Mouse (Mus musculus) myocyte (in vitro differentiated cells): ENCODE results near the gene Exoc5. TPM values are rescaled to one million over a fixed set of nuclear protein-coding genes. Genes with fewer than 3 reads are reported as not detected.

Experiments used
- H3K27me3 ChIP-seq: one replicate; pipeline ENCODE4 v1.6.1; 2011; ENCODE audit not compliant: control insufficient read depth, insufficient read depth, insufficient read length
- H3K36me3 ChIP-seq: one replicate; pipeline ENCODE4 v1.6.1; 2011; ENCODE audit not compliant: control insufficient read depth, insufficient read depth
- H3K4me2 ChIP-seq: one replicate; pipeline ENCODE4 v1.6.1; 2011; ENCODE audit warnings: low read depth, control low read depth
- H3K4me3 ChIP-seq: one replicate; pipeline ENCODE4 v1.5.1; 2011; ENCODE audit warnings: mild to moderate bottlenecking, control low read depth, moderate library complexity
- H3K79me2 ChIP-seq: one replicate; pipeline ENCODE4 v1.6.1; 2011; ENCODE audit not compliant: control insufficient read depth, insufficient read depth
- H3ac ChIP-seq: one replicate; pipeline ENCODE4 v1.6.1; 2011; ENCODE audit not compliant: control insufficient read depth, insufficient read length
- CEBPB ChIP-seq: IDR thresholded peaks from 2 replicates; pipeline ENCODE4 v1.6.1; 2011; ENCODE audit warnings: mild to moderate bottlenecking, moderate library complexity; ENCODE audit not compliant: poor library complexity, insufficient read depth, severe bottlenecking
- E2F4 ChIP-seq: IDR thresholded peaks from one replicate; pipeline ENCODE4 v1.6.1; 2011; ENCODE audit warnings: mild to moderate bottlenecking, control low read depth, moderate library complexity; ENCODE audit not compliant: insufficient read depth
- MAX ChIP-seq: IDR thresholded peaks from one replicate; pipeline ENCODE4 v1.6.1; 2011; ENCODE audit warnings: low read depth, mild to moderate bottlenecking, control low read depth
- MYOD1 ChIP-seq, 3 experiments: IDR thresholded peaks; one replicate each; pipeline ENCODE4 v1.6.1; 2011; ENCODE audit warnings: control low read depth in 2 of 3, low read depth in 2 of 3, mild to moderate bottlenecking in 2 of 3, moderate library complexity in 1 of 3; ENCODE audit not compliant: insufficient read length in 2 of 3, control insufficient read depth in 1 of 3
- MYOG ChIP-seq, 3 experiments: IDR thresholded peaks; one replicate each; pipeline ENCODE4 v1.6.1; 2011; ENCODE audit warnings: control low read depth in 2 of 3, low read depth in 2 of 3, mild to moderate bottlenecking in 2 of 3; ENCODE audit not compliant: insufficient read length in 2 of 3, control insufficient read depth in 1 of 3, insufficient read depth in 1 of 3
- POLR2A ChIP-seq: IDR thresholded peaks from one replicate; pipeline ENCODE4 v1.6.1; 2011; ENCODE audit warnings: low read depth, mild to moderate bottlenecking, control low read depth, moderate library complexity; ENCODE audit not compliant: insufficient read length
- POLR2AphosphoS2 ChIP-seq: IDR thresholded peaks from one replicate; pipeline ENCODE4 v1.6.1; 2011; ENCODE audit warnings: low read depth, control low read depth; ENCODE audit not compliant: insufficient read length
- REST ChIP-seq: IDR thresholded peaks from one replicate; pipeline ENCODE4 v1.6.1; 2011; ENCODE audit warnings: mild to moderate bottlenecking, control low read depth, moderate library complexity; ENCODE audit not compliant: insufficient read depth, insufficient read length
- SRF ChIP-seq: IDR thresholded peaks from one replicate; pipeline ENCODE4 v1.6.1; 2011; ENCODE audit warnings: low read depth; ENCODE audit not compliant: control insufficient read depth, insufficient read length
- TCF12 ChIP-seq: IDR thresholded peaks from one replicate; pipeline ENCODE4 v1.6.1; 2011; ENCODE audit warnings: mild to moderate bottlenecking, control low read depth; ENCODE audit not compliant: poor library complexity, insufficient read depth, severe bottlenecking
- TCF3 ChIP-seq: IDR thresholded peaks from one replicate; pipeline ENCODE4 v1.6.1; 2011; ENCODE audit warnings: low read depth, control low read depth; ENCODE audit not compliant: insufficient read length
- USF1 ChIP-seq: IDR thresholded peaks from one replicate; pipeline ENCODE4 v1.6.1; 2011; ENCODE audit warnings: low read depth, mild to moderate bottlenecking, control low read depth, moderate library complexity
- polyA plus RNA-seq: library from polyadenylated mRNA; unstranded; fragments of >200 nt; fragmentation: generic; extraction: Trizol; gene quantifications from one replicate; pipeline ENCODE4 v1.2.1, GENCODE M21; 2012; ENCODE audit warnings: missing spikeins

The Exoc5 gene
- polyA plus RNA-seq, 1 experiment = 10.4 TPM

- Histone ChIP-seq H3K79me2 (no peaks in the 10 kb centered on the region), H3K27me3 (no peaks in the 10 kb centered on the region), H3K36me3 (no peaks in the 10 kb centered on the region), H3ac (no peak overlapping the region), H3K4me2 (no peak overlapping the region), H3K4me3 (no peak overlapping the region)
- TF ChIP-seq POLR2A = no peak
- TF ChIP-seq CEBPB = no peak
- TF ChIP-seq MAX = no peak
- TF ChIP-seq TCF12 = no peak
- TF ChIP-seq REST = no peak
- TF ChIP-seq SRF = no peak
These were observed 75.3 kb downstream of the Exoc5 start for GRCm38 (mm10) chr14:48991144-48991522.

- no peaks in the 10 kb centered on the region for H3K27me3 ChIP-seq
- H3K79me2 ChIP-seq = no peaks in the 10 kb centered on the region
- TF ChIP-seq MYOD1 (IDR thresholded peaks at IDR 0.05; ENCODE audit: control insufficient read depth in 1 of 3, insufficient read length in 2 of 3, low read depth in 2 of 3) = peak in 1 of 3 experiments; percentile 28
- TF ChIP-seq TCF3 = no peak
- no peak overlapping the region for H3ac ChIP-seq
- no peak overlapping the region for H3K4me2 ChIP-seq
- no peaks in the 10 kb centered on the region for H3K36me3 ChIP-seq
- no peak overlapping the region for H3K4me3 ChIP-seq
These were observed 75.8 kb downstream of the Exoc5 start for GRCm38 (mm10) chr14:48990471-48991143.

GRCm38 (mm10) chr14:48989831-48990230 lies 76.6 kb downstream of the Exoc5 start:
- H3K4me3 ChIP-seq = no peak overlapping the region

GRCm38 (mm10) chr14:48986231-48986630 lies 80.2 kb downstream of the Exoc5 start:
- Histone ChIP-seq H3K4me2 (no peak overlapping the region), H3K79me2 (no peaks in the 10 kb centered on the region), H3ac (no peak overlapping the region), H3K27me3 (no peaks in the 10 kb centered on the region), H3K36me3 (no peaks in the 10 kb centered on the region), H3K4me3 (no peak overlapping the region)
- TF ChIP-seq TCF3 = no peak
- no peak for TF ChIP-seq TCF12
- no peak for TF ChIP-seq POLR2A
- TF ChIP-seq SRF = no peak
- TF ChIP-seq USF1 = no peak
- no peak for TF ChIP-seq CEBPB
- TF ChIP-seq REST = no peak
- no peak for TF ChIP-seq MYOD1 (IDR thresholded peaks at IDR 0.05; ENCODE audit: control insufficient read depth in 1 of 3, insufficient read length in 2 of 3, low read depth in 2 of 3)
- no peak for TF ChIP-seq E2F4
- no peak for TF ChIP-seq MYOG (IDR thresholded peaks at IDR 0.05; ENCODE audit: control insufficient read depth in 1 of 3, insufficient read depth in 1 of 3, insufficient read length in 2 of 3, low read depth in 2 of 3)
- no peak for TF ChIP-seq POLR2AphosphoS2
- no peak for TF ChIP-seq MAX

More at GRCm38 (mm10) chr14:48989831-48990230, 76.6 kb downstream of the Exoc5 start:
- Histone ChIP-seq H3ac (no peak overlapping the region), H3K27me3 (no peaks in the 10 kb centered on the region), H3K4me2 (no peak overlapping the region), H3K79me2 (no peaks in the 10 kb centered on the region), H3K36me3 (no peaks in the 10 kb centered on the region)
- TF ChIP-seq MAX (no peak), USF1 (no peak), TCF3 (no peak), CEBPB (no peak), MYOD1 (IDR thresholded peaks at IDR 0.05; ENCODE audit: control insufficient read depth in 1 of 3, insufficient read length in 2 of 3, low read depth in 2 of 3) (no peak), SRF (no peak), E2F4 (no peak), POLR2A (no peak), TCF12 (no peak)

- H3K4me3 ChIP-seq = no peak overlapping the region
- no peaks in the 10 kb centered on the region for H3K27me3 ChIP-seq
- no peak for TF ChIP-seq SRF
- TF ChIP-seq TCF3 = no peak
- TF ChIP-seq MAX = no peak
- TF ChIP-seq MYOD1 (IDR thresholded peaks at IDR 0.05; ENCODE audit: control insufficient read depth in 1 of 3, insufficient read length in 2 of 3, low read depth in 2 of 3) = no peak
- no peak for TF ChIP-seq REST
- TF ChIP-seq POLR2AphosphoS2 = no peak
- TF ChIP-seq USF1 = no peak
- no peak for TF ChIP-seq E2F4
- no peak for TF ChIP-seq TCF12
- TF ChIP-seq CEBPB = no peak
- TF ChIP-seq MYOG (IDR thresholded peaks at IDR 0.05; ENCODE audit: control insufficient read depth in 1 of 3, insufficient read depth in 1 of 3, insufficient read length in 2 of 3, low read depth in 2 of 3) = no peak
- TF ChIP-seq POLR2A = no peak
- no peaks in the 10 kb centered on the region for H3K36me3 ChIP-seq
- H3K79me2 ChIP-seq = no peaks in the 10 kb centered on the region
- H3K4me2 ChIP-seq = no peak overlapping the region
- no peak overlapping the region for H3ac ChIP-seq
These were observed 80.8 kb downstream of the Exoc5 start for GRCm38 (mm10) chr14:48985673-48986072.
